ENCODE assay signal across 1 mouse cellular context in the genomic region with DNA sequence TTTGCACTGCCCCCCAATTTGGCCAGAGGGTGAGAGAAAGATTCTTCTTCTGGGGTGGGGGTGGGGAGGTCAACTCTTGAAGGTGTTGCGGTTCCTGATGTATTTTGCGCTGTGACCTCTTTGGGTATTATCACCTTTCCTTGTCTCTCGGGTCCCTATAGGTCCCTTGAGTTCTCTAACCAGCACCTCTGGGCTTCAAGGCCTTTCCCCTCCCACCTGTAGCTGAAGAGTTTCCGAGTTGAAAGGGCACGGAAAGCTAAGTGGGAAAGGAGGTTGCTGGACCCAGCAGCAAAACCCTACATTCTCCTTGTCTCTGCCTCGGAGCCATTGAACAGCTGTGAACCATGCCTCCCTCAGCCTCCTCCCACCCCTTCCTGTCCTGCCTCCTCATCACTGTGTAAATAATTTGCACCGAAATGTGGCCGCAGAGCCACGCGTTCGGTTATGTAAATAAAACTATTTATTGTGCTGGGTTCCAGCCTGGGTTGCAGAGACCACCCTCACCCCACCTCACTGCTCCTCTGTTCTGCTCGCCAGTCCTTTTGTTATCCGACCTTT.
TF ChIP-seq lines count a peak whose summit lies in the region.

No protein-coding gene starts in this region.

TF ChIP-seq in myocyte, 11 proteins besides CTCF, POLR2A, EP300 and RAD21:
- TF ChIP-seq TCF3 (IDR thresholded peaks at IDR 0.05; ENCODE audit: insufficient read length, low read depth) = no peak
- peak in 2 of 3 experiments; percentile 40 to 72 for TF ChIP-seq MYOD1 (IDR thresholded peaks at IDR 0.05; ENCODE audit: control insufficient read depth in 1 of 3, insufficient read length in 2 of 3, low read depth in 2 of 3)
